Mouse (Mus musculus) erythroblast, embryonic 14.5 days (primary cell): ENCODE measurements around the gene Ubtf.

ENCODE experiments used
- GATA1 ChIP-seq: IDR thresholded peaks from 2 replicates; pipeline ENCODE4 v1.6.1; 2012; ENCODE audit warnings: low read length, inconsistent platforms, mixed read lengths
- TAL1 ChIP-seq: IDR thresholded peaks from 3 replicates; pipeline ENCODE4 v1.6.1; 2012; ENCODE audit warnings: low read length, inconsistent platforms, mixed read lengths

DNA sequence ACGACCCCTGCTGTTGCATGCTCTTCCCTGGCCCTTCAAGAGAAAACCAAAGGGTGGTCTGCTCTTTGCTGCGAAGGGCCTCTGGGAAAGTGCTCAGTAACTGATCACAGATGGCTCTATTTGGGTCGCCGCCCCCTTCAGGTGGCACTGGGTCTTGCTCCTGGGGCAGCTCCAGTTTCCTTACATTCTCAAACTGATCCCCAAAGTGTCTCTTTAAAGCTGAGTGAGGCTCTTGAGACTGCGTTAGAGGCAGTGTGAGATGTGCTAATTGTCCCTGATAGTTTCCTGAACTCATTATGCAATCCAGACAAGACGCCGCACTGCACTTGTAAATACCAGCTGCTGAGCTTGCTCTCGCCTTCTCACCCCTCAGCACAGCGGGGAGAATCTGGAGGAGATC, 62.0 kb downstream of the Ubtf start:
- TF ChIP-seq GATA1: no peak
- TF ChIP-seq TAL1: no peak
